Mouse (Mus musculus) splenic B cell, adult 2 months (primary cell): ENCODE data around the gene Cald1.

Experiments used
- DNase-seq: peaks from one replicate; pipeline ENCODE4 v3.0.0-alpha.2; 2011; ENCODE audit warnings: low read depth, low spot score
- H3K27me3 ChIP-seq: 2 replicates; pipeline ENCODE4 v1.6.1; 2012; ENCODE audit warnings: mild to moderate bottlenecking, low read length, moderate library complexity, mixed read lengths; ENCODE audit not compliant: control insufficient read depth, poor library complexity, insufficient read depth, severe bottlenecking
- H3K36me3 ChIP-seq: 2 replicates; pipeline ENCODE4 v1.6.1; 2012; ENCODE audit warnings: mild to moderate bottlenecking, low read length, moderate library complexity, mixed read lengths; ENCODE audit not compliant: control insufficient read depth, poor library complexity, insufficient read depth, severe bottlenecking

The Cald1 gene

GRCm38 (mm10) chr6:34633776-34634175, 35.5 kb downstream of the Cald1 start:
- H3K27me3 ChIP-seq, result no peaks in the 10 kb centered on the region
- H3K36me3 ChIP-seq, result no peaks in the 10 kb centered on the region
- DNase-seq, result no peak

GRCm38 (mm10) chr6:34637588-34638438, 39.5 kb downstream of the Cald1 start:
- H3K36me3 ChIP-seq, result no peaks in the 10 kb centered on the region
- no peak for DNase-seq
- H3K27me3 ChIP-seq, result no peaks in the 10 kb centered on the region

GRCm38 (mm10) chr6:34638667-34639066, 40.4 kb downstream of the Cald1 start:
- H3K27me3 ChIP-seq, result no peaks in the 10 kb centered on the region
- no peaks in the 10 kb centered on the region for H3K36me3 ChIP-seq
- no peak for DNase-seq

- Histone ChIP-seq H3K36me3 (no peaks in the 10 kb centered on the region), H3K27me3 (no peaks in the 10 kb centered on the region)
- no peak for DNase-seq
Observed at GRCm38 (mm10) chr6:34640226-34640625, 41.9 kb downstream of the Cald1 start.

- H3K27me3 ChIP-seq, result no peaks in the 10 kb centered on the region
- no peak for DNase-seq
- no peaks in the 10 kb centered on the region for H3K36me3 ChIP-seq
Observed at GRCm38 (mm10) chr6:34641081-34641480, 42.8 kb downstream of the Cald1 start.

- H3K36me3 ChIP-seq, result no peaks in the 10 kb centered on the region
- H3K27me3 ChIP-seq, result no peaks in the 10 kb centered on the region
- no peak for DNase-seq
Observed at GRCm38 (mm10) chr6:34642075-34642547, 43.8 kb downstream of the Cald1 start.

- Histone ChIP-seq H3K27me3 (no peaks in the 10 kb centered on the region), H3K36me3 (no peaks in the 10 kb centered on the region)
- DNase-seq, result peak; percentile 3
Observed at GRCm38 (mm10) chr6:34648017-34648787, 49.9 kb downstream of the Cald1 start.

- DNase-seq, result no peak
- Histone ChIP-seq H3K27me3 (no peaks in the 10 kb centered on the region), H3K36me3 (no peaks in the 10 kb centered on the region)
Observed at GRCm38 (mm10) chr6:34651298-34651697, 53.0 kb downstream of the Cald1 start.

GRCm38 (mm10) chr6:34655719-34656118, 57.4 kb downstream of the Cald1 start:
- no peak for DNase-seq
- Histone ChIP-seq H3K27me3 (no peaks in the 10 kb centered on the region), H3K36me3 (no peaks in the 10 kb centered on the region)

GRCm38 (mm10) chr6:34658791-34659190, 60.5 kb downstream of the Cald1 start:
- H3K36me3 ChIP-seq, result no peaks in the 10 kb centered on the region
- DNase-seq, result no peak
- H3K27me3 ChIP-seq, result no peaks in the 10 kb centered on the region

- no peak for DNase-seq
- Histone ChIP-seq H3K27me3 (no peaks in the 10 kb centered on the region), H3K36me3 (no peaks in the 10 kb centered on the region)
Observed at GRCm38 (mm10) chr6:34660724-34661123, 62.4 kb downstream of the Cald1 start.

- no peak for DNase-seq
- no peaks in the 10 kb centered on the region for H3K27me3 ChIP-seq
- no peaks in the 10 kb centered on the region for H3K36me3 ChIP-seq
Observed at GRCm38 (mm10) chr6:34662626-34663025, 64.3 kb downstream of the Cald1 start.

- no peak for DNase-seq
Observed at GRCm38 (mm10) chr6:34664291-34664690, 66.0 kb downstream of the Cald1 start.

GRCm38 (mm10) chr6:34664749-34665148, 66.4 kb downstream of the Cald1 start:
- no peaks in the 10 kb centered on the region for H3K27me3 ChIP-seq
- H3K36me3 ChIP-seq, result no peaks in the 10 kb centered on the region
- no peak for DNase-seq

More at GRCm38 (mm10) chr6:34664291-34664690, 66.0 kb downstream of the Cald1 start:
- Histone ChIP-seq H3K27me3 (no peaks in the 10 kb centered on the region), H3K36me3 (no peaks in the 10 kb centered on the region)

- Histone ChIP-seq H3K27me3 (no peaks in the 10 kb centered on the region), H3K36me3 (no peaks in the 10 kb centered on the region)
- no peak for DNase-seq
Observed at GRCm38 (mm10) chr6:34668739-34669254, 70.5 kb downstream of the Cald1 start.
